Mouse (Mus musculus) thymus, postnatal 14 days (tissue): ENCODE results near the gene Uxt.
A peak's percentile ranks its signal among the peaks of the same experiment; 100 is the strongest.

Experiments
- DNase-seq: peaks from one replicate; pipeline ENCODE4 v3.0.0; 2021

Gene Uxt

GRCm38 (mm10) chrX:20961477-20962378, at the start of gene Uxt:
Gene Uxt (minus strand): TSS chrX:20962017.
- DNase-seq: peak; percentile 88

- no peak for DNase-seq
Measured at GRCm38 (mm10) chrX:20980901-20981300, 19.1 kb upstream of the Uxt start.

GRCm38 (mm10) chrX:20950191-20950880, 11.5 kb downstream of the Uxt start, which contains the start of gene Elk1:
Gene Elk1 (minus strand): TSS chrX:20950608.
- DNase-seq: peak; percentile 82

- peak; percentile 34 for DNase-seq
Measured at GRCm38 (mm10) chrX:20946055-20946454, 15.8 kb downstream of the Uxt start.

GRCm38 (mm10) chrX:20931963-20932362, 29.9 kb downstream of the Uxt start:
- DNase-seq: no peak

DNA sequence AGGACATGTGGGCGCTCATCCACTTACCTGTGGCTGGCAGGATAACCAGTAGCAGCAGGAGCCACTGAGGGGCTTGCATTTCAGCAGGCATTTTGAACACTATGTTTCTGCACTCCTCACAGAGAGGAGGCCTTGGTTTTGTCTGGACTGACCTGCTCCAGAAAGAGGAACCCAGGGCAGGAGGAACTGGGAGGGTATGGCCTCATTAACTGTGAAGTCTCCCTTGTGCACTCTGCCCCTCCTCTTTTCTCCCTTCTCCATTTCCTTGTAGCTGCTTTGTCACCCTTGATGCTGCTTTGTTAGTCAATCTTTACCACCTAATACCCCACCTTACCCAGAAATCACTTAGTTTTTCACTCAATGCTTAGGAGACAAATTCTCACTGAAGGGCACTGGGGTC, 30.5 kb downstream of the Uxt start, which contains the start of gene Cfp:
Gene Cfp, minus strand, starts transcription at position 192 of the 400 bp plus-strand sequence.
- DNase-seq: no peak

DNA sequence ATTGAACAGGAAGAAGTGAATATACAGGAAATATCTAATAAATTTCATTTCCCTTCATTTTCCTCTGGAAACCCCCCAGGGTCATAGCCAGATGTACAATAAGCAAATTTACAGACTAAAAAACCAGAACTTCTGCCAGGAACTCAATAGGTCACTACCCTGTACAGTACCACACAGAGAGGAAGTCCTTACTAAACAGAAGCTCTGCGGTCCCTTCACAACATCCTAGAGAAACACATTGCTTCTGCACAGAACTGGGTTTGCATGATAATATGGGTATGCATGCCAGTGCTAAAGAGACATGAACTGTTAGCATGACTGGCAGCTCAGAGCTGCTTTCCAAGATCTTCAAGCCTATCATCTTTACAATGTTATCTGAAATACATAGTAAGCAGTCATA, 32.0 kb downstream of the Uxt start:
- no peak for DNase-seq

DNA sequence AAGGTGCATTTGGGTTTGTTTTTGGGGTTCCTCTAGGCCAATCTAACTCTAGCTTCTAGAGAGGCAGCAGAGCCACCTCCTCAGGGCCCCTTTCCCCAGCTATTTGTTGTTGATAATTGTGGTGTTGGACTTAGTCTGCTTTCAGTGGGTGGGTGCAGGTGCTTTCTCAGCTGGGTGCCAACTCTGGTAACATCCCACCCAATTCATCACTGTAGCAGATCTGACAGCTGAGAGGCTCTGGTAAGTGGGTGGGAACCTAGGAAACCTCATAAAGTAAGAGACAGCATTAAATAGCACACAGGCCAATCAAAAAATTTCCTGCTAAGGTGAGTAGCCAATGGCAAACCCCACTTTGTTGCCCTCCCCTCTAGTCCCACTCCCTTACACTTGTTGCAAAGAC, 36.8 kb downstream of the Uxt start:
- DNase-seq: no peak

DNA sequence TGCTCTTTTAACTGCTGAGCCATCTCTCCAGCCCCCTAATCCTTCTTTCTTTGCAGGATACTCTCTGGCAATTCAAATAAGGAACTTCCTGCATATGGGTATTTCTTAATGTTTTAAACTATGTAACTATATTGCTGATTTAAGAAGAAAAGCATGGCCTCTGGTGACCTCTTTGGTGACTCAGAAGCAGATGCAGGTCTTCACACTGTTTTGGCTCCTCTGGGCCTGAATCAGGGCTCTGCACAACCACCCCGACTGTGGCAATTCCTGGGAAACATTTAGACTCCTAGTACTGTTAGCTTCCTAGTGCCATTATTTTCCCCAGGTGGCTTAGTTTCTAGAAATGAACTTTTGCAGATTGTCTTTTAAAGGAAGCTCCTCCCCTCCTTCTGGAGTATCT, 38.3 kb downstream of the Uxt start:
- no peak for DNase-seq

DNA sequence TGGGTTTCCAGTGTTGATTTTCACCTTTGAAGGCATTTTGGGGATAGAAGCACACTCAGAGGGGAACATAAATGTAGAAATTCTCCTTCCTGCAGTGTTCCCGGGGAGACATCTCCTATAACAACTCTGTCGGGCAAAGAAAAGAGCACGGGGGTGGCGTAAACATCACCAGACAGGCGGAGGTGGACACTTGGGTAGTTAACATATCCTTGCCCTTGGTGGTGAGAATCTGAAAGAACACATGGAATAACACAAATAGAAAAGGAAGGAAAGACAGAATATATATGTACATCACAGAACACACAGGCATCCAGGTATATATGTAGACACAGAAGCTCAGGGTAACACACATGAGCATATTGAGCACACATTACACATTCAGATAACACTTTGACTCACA, 40.5 kb downstream of the Uxt start:
- DNase-seq: no peak

DNA sequence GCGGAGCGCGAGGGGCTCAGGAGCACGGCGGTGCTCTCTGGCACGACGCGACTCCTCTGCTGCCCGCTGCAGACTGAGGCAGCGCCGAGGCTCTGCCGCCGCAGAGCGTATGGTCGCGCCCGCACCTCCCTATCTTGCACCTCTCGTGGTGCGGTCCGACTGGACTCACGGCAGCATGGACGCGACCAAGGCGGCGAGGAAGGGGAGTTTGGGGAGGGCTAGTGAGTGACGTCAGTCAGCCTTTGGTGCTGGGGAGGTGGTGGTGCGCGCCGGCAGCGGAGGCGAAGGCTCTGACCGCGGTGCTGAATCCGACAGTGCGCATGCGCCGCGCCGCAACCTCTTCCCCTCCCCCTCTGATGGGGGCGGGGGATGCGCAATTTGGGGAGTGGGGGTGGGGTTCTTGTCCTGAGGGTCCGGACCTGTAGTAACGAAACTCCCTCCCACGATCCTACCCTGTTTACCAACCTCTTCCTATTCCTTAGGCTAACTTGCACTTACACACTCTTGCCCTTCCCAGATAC, 40.9 kb downstream of the Uxt start, which contains the start of gene Syn1:
Gene Syn1, minus strand, starts transcription at position 161 of the 521 bp plus-strand sequence.
- peak; percentile 73 for DNase-seq

DNA sequence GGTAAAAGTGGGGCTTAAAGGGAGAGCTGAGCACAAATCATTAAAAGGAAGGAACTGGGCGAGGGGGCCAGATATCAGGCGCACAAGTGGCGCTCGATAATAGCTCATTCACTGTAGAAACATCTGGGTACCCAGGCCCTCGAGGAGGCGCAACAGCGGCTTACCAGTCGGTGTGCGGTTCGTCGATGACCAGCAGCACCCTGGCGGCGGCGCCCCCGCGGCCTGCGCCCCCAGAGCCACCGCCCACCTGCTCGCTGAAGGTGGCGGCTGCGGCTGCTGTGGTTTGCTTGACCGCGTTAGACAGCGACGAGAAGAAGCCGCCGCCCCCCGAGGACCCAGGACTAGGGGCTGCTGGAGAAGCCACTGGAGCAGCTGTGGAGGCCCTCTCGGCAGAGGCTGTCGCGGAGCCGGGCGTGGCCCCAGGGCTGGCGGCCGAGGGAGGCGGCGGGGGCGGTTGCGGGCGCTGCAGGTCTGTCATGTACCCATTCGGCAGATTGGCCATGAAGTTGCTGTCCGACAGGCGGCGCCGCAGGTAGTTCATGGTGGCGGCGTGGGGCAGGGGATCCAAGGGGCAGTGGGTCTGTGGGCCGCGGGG, 41.5 kb downstream of the Uxt start:
- DNase-seq: no peak

GRCm38 (mm10) chrX:20915075-20915474, 46.7 kb downstream of the Uxt start:
- no peak for DNase-seq

- DNase-seq: no peak
Measured at GRCm38 (mm10) chrX:20913726-20914125, 48.1 kb downstream of the Uxt start.

- DNase-seq: no peak
Measured at GRCm38 (mm10) chrX:20910074-20910473, 51.7 kb downstream of the Uxt start.
